Mouse (Mus musculus) stomach, embryonic 15.5 days (tissue): ENCODE measurements around the gene Pold4. TPM values are rescaled to one million over a fixed set of nuclear protein-coding genes. Genes with fewer than 3 reads are reported as not detected.
A peak's percentile ranks its signal among the peaks of the same experiment; 100 is the strongest.
"Not testable (repeated sequence)": the region's sequence is repeated elsewhere in the genome, so short reads cannot be mapped to it uniquely, and the experiment has no call there.

ENCODE experiments used
- ATAC-seq: fragments of 200-750 bp; cut with Nextera tagmentation; 2 replicates; pipeline ENCODE4 v1.8.0; 2017; ENCODE audit warnings: low read depth, moderate number of reproducible peaks, moderate TSS enrichment; ENCODE audit not compliant: insufficient read depth, low FRiP score
- H3K27ac ChIP-seq: fragments of 300-500 bp; sonication (generic); 2 replicates; pipeline ENCODE4 v1.5.1; 2015; ENCODE audit warnings: mild to moderate bottlenecking, inconsistent platforms
- H3K27me3 ChIP-seq: fragments of 300-500 bp; sonication (generic); replicated peaks from 2 replicates; pipeline ENCODE4 v1.6.1; 2015; ENCODE audit warnings: inconsistent platforms
- H3K36me3 ChIP-seq: fragments of 300-500 bp; sonication (generic); 2 replicates; pipeline ENCODE4 v1.6.1; 2015; ENCODE audit warnings: inconsistent platforms
- H3K4me1 ChIP-seq: fragments of 300-500 bp; sonication (generic); 2 replicates; pipeline ENCODE4 v1.6.1; 2015; ENCODE audit warnings: inconsistent platforms
- H3K4me2 ChIP-seq: fragments of 300-500 bp; sonication (generic); 2 replicates; pipeline ENCODE4 v1.6.1; 2015; ENCODE audit warnings: mild to moderate bottlenecking, inconsistent platforms
- H3K4me3 ChIP-seq: fragments of 300-500 bp; sonication (generic); replicated peaks from 2 replicates; pipeline ENCODE4 v1.5.1; 2015; ENCODE audit warnings: inconsistent platforms
- H3K9ac ChIP-seq: fragments of 300-500 bp; sonication (generic); 2 replicates; pipeline ENCODE4 v1.6.1; 2015; ENCODE audit warnings: inconsistent platforms
- H3K9me3 ChIP-seq: fragments of 300-500 bp; sonication (generic); 2 replicates; pipeline ENCODE4 v1.6.1; 2016; ENCODE audit warnings: inconsistent platforms
- whole genome bisulfite sequencing: fragments of 180-500 bp; shearing (Covaris S2); methylation state at CpG from one replicate; pipeline ENCODE4 v1.1.7; 2015; 5-methylcytosine and 5-hydroxymethylcytosine counted together
- polyA plus RNA-seq: library from polyadenylated mRNA; unstranded; fragments of >200 nt; fragmentation: Nextera tagmentation; extraction: Ambion mirVana; gene quantifications from 2 replicates; pipeline ENCODE4 v1.2.1, GENCODE M21; 2015

Gene Pold4
- polyA plus RNA-seq, 1 experiment from 2014 or later, result 36.4 TPM

- 0 out of 2 replicates have a peak overlapping the region, but pooled peaks have one; percentile 42 for H3K9ac ChIP-seq
- WGBS, result 83% methylated on average over 7 of the region's 7 CpGs
- peak overlapping the region; percentile 51; the same call in 1 of the 2 replicates for H3K4me3 ChIP-seq
- no peak for ATAC-seq
- peak overlapping the region; percentile 75; the same call in 1 of the 2 replicates for H3K4me2 ChIP-seq
- no peaks in the 10 kb centered on the region for H3K9me3 ChIP-seq
- peaks cover 29% of the 10 kb centered on the region for H3K4me1 ChIP-seq
- H3K27ac ChIP-seq, result 0 out of 2 replicates have a peak overlapping the region, but pooled peaks have one; percentile 85
- no peaks in the 10 kb centered on the region for H3K36me3 ChIP-seq
- no peaks in the 10 kb centered on the region for H3K27me3 ChIP-seq
Measured at GRCm38 (mm10) chr19:4232651-4233050, 952 bp downstream of the Pold4 start.

- Histone ChIP-seq H3K27me3 (no peaks in the 10 kb centered on the region), H3K9ac (no peak overlapping the region), H3K4me1 (peaks cover 19% of the 10 kb centered on the region), H3K27ac (no peak overlapping the region), H3K4me2 (no peak overlapping the region), H3K36me3 (no peaks in the 10 kb centered on the region), H3K4me3 (no peak overlapping the region), H3K9me3 (no peaks in the 10 kb centered on the region)
- ATAC-seq, result no peak
- 62% methylated on average over 4 of the region's 4 CpGs for WGBS
Measured at GRCm38 (mm10) chr19:4234548-4234947, 2.8 kb downstream of the Pold4 start.

GRCm38 (mm10) chr19:4240247-4240668, 8.6 kb downstream of the Pold4 start:
- Histone ChIP-seq H3K4me1 (no peaks in the 10 kb centered on the region), H3K4me3 (no peak overlapping the region), H3K9ac (no peak overlapping the region), H3K36me3 (no peaks in the 10 kb centered on the region), H3K27ac (no peak overlapping the region), H3K27me3 (no peaks in the 10 kb centered on the region), H3K4me2 (no peak overlapping the region), H3K9me3 (no peaks in the 10 kb centered on the region)
- no peak for ATAC-seq
- 45% methylated on average over 8 of the region's 8 CpGs for WGBS

- WGBS, result 68% methylated on average over 3 of the region's 3 CpGs
- H3K27me3 ChIP-seq, result no peaks in the 10 kb centered on the region
- H3K9me3 ChIP-seq, result no peaks in the 10 kb centered on the region
- no peak overlapping the region for H3K9ac ChIP-seq
- no peak overlapping the region for H3K4me3 ChIP-seq
- no peak overlapping the region for H3K4me2 ChIP-seq
- H3K4me1 ChIP-seq, result no peaks in the 10 kb centered on the region
- no peak for ATAC-seq
- H3K36me3 ChIP-seq, result no peaks in the 10 kb centered on the region
- H3K27ac ChIP-seq, result no peak overlapping the region
Measured at GRCm38 (mm10) chr19:4242416-4242815, 10.7 kb downstream of the Pold4 start.

DNA sequence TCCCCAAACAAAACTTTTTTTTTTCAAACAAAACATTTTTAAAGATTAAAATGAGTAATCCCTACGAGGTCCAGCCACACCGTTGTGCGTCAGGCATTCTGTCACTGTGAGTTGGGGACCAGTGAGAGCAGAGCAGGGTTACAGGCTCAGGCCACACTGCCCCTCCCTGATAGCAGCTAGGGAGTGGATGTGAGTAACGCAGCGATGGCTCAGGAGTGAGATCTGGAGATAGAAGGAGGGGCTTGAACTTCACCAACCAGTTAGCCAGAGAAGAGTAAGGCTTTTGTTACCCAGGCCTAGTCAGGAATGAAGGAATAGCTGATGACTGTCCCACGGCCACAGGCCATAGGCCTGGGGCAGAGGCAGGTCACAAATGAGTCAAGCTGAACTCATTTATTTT, 13.1 kb downstream of the Pold4 start:
- H3K4me2 ChIP-seq, result no peak overlapping the region
- ATAC-seq, result no peak
- 72% methylated on average over 6 of the region's 6 CpGs for WGBS
- H3K36me3 ChIP-seq, result no peaks in the 10 kb centered on the region
- H3K9me3 ChIP-seq, result no peaks in the 10 kb centered on the region
- no peaks in the 10 kb centered on the region for H3K4me1 ChIP-seq
- no peak overlapping the region for H3K27ac ChIP-seq
- H3K4me3 ChIP-seq, result no peak overlapping the region
- no peak overlapping the region for H3K9ac ChIP-seq
- no peaks in the 10 kb centered on the region for H3K27me3 ChIP-seq

- Histone ChIP-seq H3K27me3 (no peaks in the 10 kb centered on the region), H3K27ac (no peak overlapping the region), H3K4me3 (no peak overlapping the region), H3K9me3 (no peaks in the 10 kb centered on the region), H3K4me1 (no peaks in the 10 kb centered on the region), H3K4me2 (no peak overlapping the region), H3K9ac (no peak overlapping the region), H3K36me3 (no peaks in the 10 kb centered on the region)
- 54% methylated on average over 1 of the region's 1 CpGs for WGBS
- ATAC-seq, result no peak
Measured at GRCm38 (mm10) chr19:4247010-4247409, 15.3 kb downstream of the Pold4 start.

DNA sequence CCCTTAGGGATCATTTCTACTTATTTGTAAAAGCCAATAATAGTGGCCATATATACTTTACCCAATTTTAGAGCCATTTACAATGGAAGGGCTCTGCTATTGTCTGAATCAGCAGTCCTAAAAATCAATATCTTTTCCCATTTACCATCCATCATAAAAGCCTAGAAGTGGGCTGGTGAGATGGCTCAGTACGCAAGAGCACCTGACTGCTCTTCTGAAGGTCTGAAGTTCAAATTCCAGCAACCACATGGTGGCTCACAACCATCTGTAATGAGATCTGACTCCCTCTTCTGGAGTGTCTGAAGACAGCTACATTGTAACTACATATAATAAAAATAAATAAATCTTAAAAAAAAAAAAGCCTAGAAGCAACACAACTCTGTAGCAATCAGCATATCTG, 17.0 kb downstream of the Pold4 start:
- H3K9ac ChIP-seq, H3K27me3 ChIP-seq, H3K36me3 ChIP-seq, H3K27ac ChIP-seq, H3K4me3 ChIP-seq, ATAC-seq, H3K9me3 ChIP-seq, H3K4me2 ChIP-seq, H3K4me1 ChIP-seq: not testable (repeated sequence)
- WGBS, result 51% methylated on average over 1 of the region's 1 CpGs

DNA sequence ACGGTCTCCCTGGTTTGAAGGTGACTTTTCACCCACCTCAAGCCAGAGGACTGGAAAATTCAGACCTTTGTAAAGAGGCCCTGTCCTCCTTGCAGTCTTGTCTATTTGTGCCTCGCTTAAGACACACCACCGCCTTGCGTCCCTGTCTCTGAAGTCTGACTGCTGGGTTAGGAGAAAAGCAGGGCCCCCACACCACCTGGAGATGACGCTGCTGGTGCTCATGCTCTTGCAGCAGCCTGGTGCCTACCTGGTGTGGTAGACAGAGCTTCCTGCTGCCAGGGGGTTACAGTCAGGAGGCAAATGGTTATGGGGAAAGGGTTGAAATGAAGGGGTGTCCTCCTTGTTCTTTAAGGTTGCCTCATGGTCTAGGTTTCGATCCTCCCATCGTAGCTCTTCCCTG, 22.5 kb downstream of the Pold4 start:
- Histone ChIP-seq H3K9ac (no peak overlapping the region), H3K27me3 (no peaks in the 10 kb centered on the region), H3K27ac (no peak overlapping the region), H3K4me2 (no peak overlapping the region), H3K36me3 (no peaks in the 10 kb centered on the region), H3K9me3 (no peaks in the 10 kb centered on the region), H3K4me1 (peaks cover 10% of the 10 kb centered on the region; the same call in 1 of the 2 replicates), H3K4me3 (no peak overlapping the region)
- ATAC-seq, result no peak
- WGBS, result 87% methylated on average over 7 of the region's 7 CpGs

GRCm38 (mm10) chr19:4255583-4256162, 24.0 kb downstream of the Pold4 start:
- whole genome bisulfite sequencing, result 79% methylated on average over 11 of the region's 11 CpGs

DNA sequence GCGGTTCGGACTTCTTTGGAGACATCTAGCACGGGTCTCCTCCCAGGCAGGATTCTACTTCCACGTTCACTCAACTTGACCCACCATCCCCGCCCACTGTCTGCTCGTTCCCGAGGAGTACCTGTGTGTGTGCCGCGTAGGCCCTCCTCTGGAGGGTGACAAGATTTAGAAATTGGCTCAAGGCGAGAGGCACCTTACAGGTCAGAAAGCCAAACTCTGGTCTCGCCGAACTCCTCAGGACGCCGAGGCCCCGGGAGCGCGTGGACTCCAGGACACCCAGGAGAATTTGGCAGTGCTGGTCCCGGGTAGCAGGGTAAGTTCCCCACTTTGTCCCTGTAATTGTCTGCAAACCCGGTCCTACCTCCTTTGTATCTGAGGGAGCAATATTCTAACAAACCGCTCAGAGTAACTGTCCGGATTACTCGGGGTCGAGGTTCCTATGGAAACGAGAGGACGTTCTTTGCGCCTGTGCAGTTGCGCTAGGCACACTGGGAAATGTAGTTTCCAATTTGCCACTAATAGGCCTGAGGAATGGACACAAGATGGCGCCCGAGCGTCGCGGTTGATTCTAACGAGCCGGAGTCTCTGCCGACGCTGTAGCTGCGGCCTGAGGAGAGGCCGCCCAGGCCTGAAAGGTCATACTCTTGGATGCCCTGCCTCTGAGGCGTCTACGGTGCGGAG, 25.7 kb downstream of the Pold4 start:
- Histone ChIP-seq H3K27ac (no peak overlapping the region), H3K4me1 (peaks cover 15% of the 10 kb centered on the region; the same call in 1 of the 2 replicates), H3K27me3 (no peaks in the 10 kb centered on the region), H3K9me3 (no peaks in the 10 kb centered on the region), H3K4me2 (peak overlapping the region; percentile 84), H3K9ac (peak overlapping the region; percentile 39; the same call in 1 of the 2 replicates), H3K36me3 (no peaks in the 10 kb centered on the region), H3K4me3 (peak overlapping the region; percentile 75)
- ATAC-seq, result peak; percentile 87
- 1% methylated on average over 41 of the region's 41 CpGs for WGBS

More at GRCm38 (mm10) chr19:4255583-4256162, 24.0 kb downstream of the Pold4 start:
- no peak overlapping the region for H3K27ac ChIP-seq
- no peak overlapping the region for H3K9ac ChIP-seq
- no peaks in the 10 kb centered on the region for H3K27me3 ChIP-seq
- H3K4me3 ChIP-seq, result no peak overlapping the region
- H3K9me3 ChIP-seq, result no peaks in the 10 kb centered on the region
- no peak for ATAC-seq
- peaks cover 15% of the 10 kb centered on the region; the same call in 1 of the 2 replicates for H3K4me1 ChIP-seq
- no peak overlapping the region for H3K4me2 ChIP-seq
- no peaks in the 10 kb centered on the region for H3K36me3 ChIP-seq

DNA sequence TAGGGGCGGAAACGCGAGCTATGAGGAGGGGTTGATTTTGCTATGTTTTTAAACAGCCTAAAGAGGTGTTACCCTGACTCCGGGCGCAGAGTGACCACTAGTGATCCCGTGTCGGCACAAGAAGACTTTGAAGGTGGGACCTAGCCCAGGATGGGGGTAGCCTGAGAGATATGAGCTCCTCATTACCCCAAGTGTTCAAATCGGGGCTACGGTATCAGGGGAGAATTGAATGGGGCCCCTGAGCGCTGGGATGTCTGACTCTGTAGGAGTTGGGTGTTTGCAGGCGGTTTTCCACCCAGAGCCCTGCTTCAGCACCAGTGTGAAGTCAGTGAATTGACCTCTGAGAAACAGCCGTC, 26.2 kb downstream of the Pold4 start:
- H3K4me1 ChIP-seq, result peaks cover 15% of the 10 kb centered on the region; the same call in 1 of the 2 replicates
- 22% methylated on average over 12 of the region's 12 CpGs for WGBS
- peak overlapping the region; percentile 39; the same call in 1 of the 2 replicates for H3K9ac ChIP-seq
- no peak overlapping the region for H3K27ac ChIP-seq
- peak overlapping the region; percentile 84 for H3K4me2 ChIP-seq
- ATAC-seq, result no peak; the same call in 1 of the 2 replicates
- no peaks in the 10 kb centered on the region for H3K36me3 ChIP-seq
- H3K27me3 ChIP-seq, result no peaks in the 10 kb centered on the region
- peak overlapping the region; percentile 75 for H3K4me3 ChIP-seq
- H3K9me3 ChIP-seq, result no peaks in the 10 kb centered on the region

DNA sequence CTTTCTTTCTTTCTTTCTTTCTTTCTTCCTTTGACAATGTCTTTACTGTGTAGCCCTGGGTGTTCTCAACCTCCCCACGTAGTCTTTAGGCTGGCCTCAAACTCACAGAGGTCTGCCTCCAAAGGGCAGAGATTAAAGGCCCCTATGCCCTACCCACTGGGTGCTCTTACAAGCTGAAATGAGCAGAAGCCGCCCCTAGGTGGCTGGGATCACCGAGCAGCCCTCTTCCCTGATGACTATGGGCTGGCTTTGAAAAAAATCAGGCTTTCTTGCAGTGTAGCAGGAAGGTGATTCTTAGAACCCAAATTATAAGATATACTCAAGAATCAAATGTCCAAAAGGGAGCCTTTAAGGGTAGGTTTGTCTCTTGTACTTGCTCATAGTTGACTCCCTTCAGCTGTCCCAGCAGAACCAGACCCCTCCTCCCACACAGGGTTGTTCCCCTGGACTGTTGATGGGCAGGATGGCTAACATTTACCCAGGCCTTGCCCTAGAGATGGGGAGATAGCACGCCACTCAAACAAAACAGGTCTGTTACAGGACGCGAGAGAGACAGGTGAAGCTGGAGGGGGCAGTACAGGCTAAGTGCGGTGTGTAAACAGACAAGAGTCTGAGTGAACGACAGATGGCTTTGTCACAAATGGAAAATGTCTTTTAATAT, 29.5 kb downstream of the Pold4 start:
- Histone ChIP-seq H3K4me1 (peaks cover 28% of the 10 kb centered on the region; the same call in 1 of the 2 replicates), H3K9ac (no peak overlapping the region), H3K36me3 (0 out of 2 replicates have a peak, but pooled peaks cover 3% of the 10 kb centered on the region), H3K4me3 (no peak overlapping the region), H3K27ac (0 out of 2 replicates have a peak overlapping the region, but pooled peaks have one; percentile 44), H3K27me3 (no peaks in the 10 kb centered on the region), H3K9me3 (no peaks in the 10 kb centered on the region), H3K4me2 (no peak overlapping the region)
- WGBS, result 43% methylated on average over 8 of the region's 8 CpGs
- peak; percentile 36; the same call in 1 of the 2 replicates for ATAC-seq
